Mouse (Mus musculus): ENCODE data around the gene Maco1.
"Not testable (repeated sequence)": the region's sequence is repeated elsewhere in the genome, so short reads cannot be mapped to it uniquely, and the experiment has no call there.

DNA sequence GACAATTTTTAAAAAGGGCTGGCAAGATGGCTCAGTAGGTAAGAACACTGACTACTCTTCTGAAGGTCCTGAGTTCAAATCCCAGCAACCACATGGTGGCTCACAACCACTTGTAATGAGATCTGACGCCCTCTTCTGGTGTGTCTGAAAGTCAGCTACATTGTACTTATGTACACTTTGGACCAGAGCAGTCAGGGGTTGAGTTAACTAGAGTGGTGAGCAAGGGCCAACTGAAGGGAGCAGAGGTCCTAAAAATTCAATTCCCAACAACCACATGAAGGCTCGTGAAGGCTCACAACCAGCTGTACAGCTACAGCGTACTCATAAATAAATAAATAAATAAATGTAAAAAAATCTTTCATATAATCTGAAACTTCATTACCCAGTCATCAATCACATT, 14.4 kb downstream of the Maco1 start:
- TF ChIP-seq POLR2A, CTCF (IDR thresholded peaks at IDR 0.05; ENCODE audit: insufficient read depth, low read depth, low read length): not testable (repeated sequence)

Measured in olfactory bulb, adult 2 months (tissue).